Mouse (Mus musculus): Measurements from ENCODE around the gene Iqch. TPM values are rescaled to one million over a fixed set of nuclear protein-coding genes. Genes with fewer than 3 reads are reported as not detected.

The Iqch gene
- polyA plus RNA-seq, 1 experiment: 0.11 TPM

- H3K4me3 ChIP-seq (replicated peaks; ENCODE audit: extremely low read depth, low read depth, low read length): no peak overlapping the region
- WGBS: 89% methylated on average over 14 of the region's 14 CpGs
- TF ChIP-seq CTCF (IDR thresholded peaks at IDR 0.05; ENCODE audit: insufficient read depth, low read length) (no peak), POLR2A (IDR thresholded peaks at IDR 0.05; ENCODE audit: borderline replicate concordance, extremely low read depth, low read depth, low read length) (no peak)
- no peak for DNase-seq
- H3K4me1 ChIP-seq (ENCODE audit: control insufficient read depth, insufficient read depth, low read length): no peaks in the 10 kb centered on the region
Measured at GRCm38 (mm10) chr9:63523251-63523936, 78.9 kb downstream of the Iqch start.

DNA sequence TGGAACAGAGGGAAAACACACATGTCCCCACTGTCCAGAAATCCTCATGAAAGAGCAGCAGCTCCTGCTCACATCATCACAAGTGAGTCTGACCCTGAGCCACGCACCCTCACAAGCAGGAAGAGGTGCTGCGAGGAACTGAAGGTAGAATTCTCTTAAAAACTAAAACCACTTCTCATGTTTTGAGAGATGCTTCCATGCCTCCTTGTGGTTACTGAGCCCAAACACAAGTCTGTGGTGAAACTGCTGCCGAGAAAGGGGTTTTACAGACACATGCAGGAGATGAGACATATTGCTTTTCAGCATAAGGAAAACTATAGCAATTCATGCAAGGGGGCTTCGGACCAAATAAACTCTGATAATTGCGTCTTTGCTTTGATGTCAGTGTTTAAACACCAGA lies 89.4 kb downstream of the Iqch start:
- 53% methylated on average over 5 of the region's 5 CpGs for WGBS
- DNase-seq: no peak
- Histone ChIP-seq H3K4me1 (ENCODE audit: control insufficient read depth, insufficient read depth, low read length) (no peaks in the 10 kb centered on the region), H3K4me3 (replicated peaks; ENCODE audit: extremely low read depth, low read depth, low read length) (no peak overlapping the region)
- TF ChIP-seq CTCF (IDR thresholded peaks at IDR 0.05; ENCODE audit: insufficient read depth, low read length): no peak
- TF ChIP-seq POLR2A (IDR thresholded peaks at IDR 0.05; ENCODE audit: borderline replicate concordance, extremely low read depth, low read depth, low read length): no peak

DNA sequence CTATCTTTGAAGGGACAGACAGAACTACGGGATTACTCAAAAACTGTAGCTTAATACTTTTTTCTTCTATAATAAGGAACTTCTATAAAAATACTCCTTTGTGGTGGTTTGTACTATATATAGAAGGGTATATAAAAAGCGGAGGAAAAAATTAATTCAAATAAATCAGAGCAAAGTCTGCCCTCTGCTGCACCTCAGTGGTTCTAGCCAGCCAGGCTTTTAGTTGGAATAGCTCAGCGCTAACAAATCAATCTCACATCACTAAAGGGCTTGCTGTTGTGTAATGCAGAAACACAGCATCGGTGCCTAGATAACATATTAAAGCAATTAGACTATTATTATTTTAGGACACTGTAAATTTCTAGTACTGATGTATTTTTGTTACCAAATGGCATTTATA lies 91.3 kb downstream of the Iqch start:
- DNase-seq: no peak
- Histone ChIP-seq H3K4me3 (replicated peaks; ENCODE audit: extremely low read depth, low read depth, low read length) (no peak overlapping the region), H3K4me1 (ENCODE audit: control insufficient read depth, insufficient read depth, low read length) (no peaks in the 10 kb centered on the region)
- WGBS: 65% methylated on average over 4 of the region's 4 CpGs
- TF ChIP-seq POLR2A (IDR thresholded peaks at IDR 0.05; ENCODE audit: borderline replicate concordance, extremely low read depth, low read depth, low read length): no peak
- TF ChIP-seq CTCF (IDR thresholded peaks at IDR 0.05; ENCODE audit: insufficient read depth, low read length): no peak

GRCm38 (mm10) chr9:63507110-63507509 lies 95.2 kb downstream of the Iqch start:
- WGBS: 70% methylated on average over 8 of the region's 8 CpGs
- no peak for DNase-seq
- Histone ChIP-seq H3K4me1 (ENCODE audit: control insufficient read depth, insufficient read depth, low read length) (no peaks in the 10 kb centered on the region), H3K4me3 (replicated peaks; ENCODE audit: extremely low read depth, low read depth, low read length) (no peak overlapping the region)
- no peak for TF ChIP-seq CTCF (IDR thresholded peaks at IDR 0.05; ENCODE audit: insufficient read depth, low read length)
- no peak for TF ChIP-seq POLR2A (IDR thresholded peaks at IDR 0.05; ENCODE audit: borderline replicate concordance, extremely low read depth, low read depth, low read length)

- H3K4me1 ChIP-seq (ENCODE audit: control insufficient read depth, insufficient read depth, low read length): no peaks in the 10 kb centered on the region
- WGBS: 66% methylated on average over 2 of the region's 2 CpGs
- H3K4me3 ChIP-seq (replicated peaks; ENCODE audit: extremely low read depth, low read depth, low read length): no peak overlapping the region
- TF ChIP-seq POLR2A (IDR thresholded peaks at IDR 0.05; ENCODE audit: borderline replicate concordance, extremely low read depth, low read depth, low read length) (no peak), CTCF (IDR thresholded peaks at IDR 0.05; ENCODE audit: insufficient read depth, low read length) (no peak)
- no peak for DNase-seq
Measured at GRCm38 (mm10) chr9:63503890-63504289, 98.4 kb downstream of the Iqch start.

DNA sequence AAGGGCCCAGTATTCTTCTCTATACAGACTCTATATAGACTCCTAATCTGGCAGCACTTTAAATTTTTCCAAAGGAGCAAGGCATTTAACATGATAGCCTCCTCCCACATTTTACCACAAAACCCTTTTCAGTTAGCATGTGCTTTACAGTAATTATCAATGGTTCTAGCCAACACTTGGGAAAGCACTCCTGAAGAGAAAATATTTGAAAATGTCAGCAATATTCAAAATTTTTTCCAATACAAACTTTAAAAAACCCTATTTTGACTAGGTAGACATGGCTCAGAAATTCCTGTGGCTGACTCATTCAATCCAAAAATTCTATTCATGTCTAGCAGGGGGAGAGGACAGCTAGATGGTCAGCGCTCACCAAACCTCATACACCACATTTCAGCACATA lies 100.8 kb downstream of the Iqch start:
- H3K4me1 ChIP-seq (ENCODE audit: control insufficient read depth, insufficient read depth, low read length): no peaks in the 10 kb centered on the region
- WGBS: 80% methylated on average over 1 of the region's 1 CpGs
- TF ChIP-seq CTCF (IDR thresholded peaks at IDR 0.05; ENCODE audit: insufficient read depth, low read length) (no peak), POLR2A (IDR thresholded peaks at IDR 0.05; ENCODE audit: borderline replicate concordance, extremely low read depth, low read depth, low read length) (no peak)
- no peak overlapping the region for H3K4me3 ChIP-seq (replicated peaks; ENCODE audit: extremely low read depth, low read depth, low read length)
- no peak for DNase-seq

- no peak for DNase-seq
- no peaks in the 10 kb centered on the region for H3K4me1 ChIP-seq (ENCODE audit: control insufficient read depth, insufficient read depth, low read length)
- no peak overlapping the region for H3K4me3 ChIP-seq (replicated peaks; ENCODE audit: extremely low read depth, low read depth, low read length)
- no peak for TF ChIP-seq CTCF (IDR thresholded peaks at IDR 0.05; ENCODE audit: insufficient read depth, low read length)
- no peak for TF ChIP-seq POLR2A (IDR thresholded peaks at IDR 0.05; ENCODE audit: borderline replicate concordance, extremely low read depth, low read depth, low read length)
- 55% methylated on average over 8 of the region's 8 CpGs for WGBS
Measured at GRCm38 (mm10) chr9:63499912-63500311, 102.4 kb downstream of the Iqch start.

- 80% methylated on average over 2 of the region's 2 CpGs for WGBS
- H3K4me1 ChIP-seq (ENCODE audit: control insufficient read depth, insufficient read depth, low read length): no peaks in the 10 kb centered on the region
- TF ChIP-seq CTCF (IDR thresholded peaks at IDR 0.05; ENCODE audit: insufficient read depth, low read length) (no peak), POLR2A (IDR thresholded peaks at IDR 0.05; ENCODE audit: borderline replicate concordance, extremely low read depth, low read depth, low read length) (no peak)
- DNase-seq: no peak
- no peak overlapping the region for H3K4me3 ChIP-seq (replicated peaks; ENCODE audit: extremely low read depth, low read depth, low read length)
Measured at GRCm38 (mm10) chr9:63495786-63496185, 106.5 kb downstream of the Iqch start.

- TF ChIP-seq POLR2A (IDR thresholded peaks at IDR 0.05; ENCODE audit: borderline replicate concordance, extremely low read depth, low read depth, low read length) (no peak), CTCF (IDR thresholded peaks at IDR 0.05; ENCODE audit: insufficient read depth, low read length) (no peak)
- DNase-seq: no peak
- 89% methylated on average over 4 of the region's 4 CpGs for WGBS
- Histone ChIP-seq H3K4me3 (replicated peaks; ENCODE audit: extremely low read depth, low read depth, low read length) (no peak overlapping the region), H3K4me1 (ENCODE audit: control insufficient read depth, insufficient read depth, low read length) (no peaks in the 10 kb centered on the region)
Measured at GRCm38 (mm10) chr9:63493746-63494145, 108.5 kb downstream of the Iqch start.

DNA sequence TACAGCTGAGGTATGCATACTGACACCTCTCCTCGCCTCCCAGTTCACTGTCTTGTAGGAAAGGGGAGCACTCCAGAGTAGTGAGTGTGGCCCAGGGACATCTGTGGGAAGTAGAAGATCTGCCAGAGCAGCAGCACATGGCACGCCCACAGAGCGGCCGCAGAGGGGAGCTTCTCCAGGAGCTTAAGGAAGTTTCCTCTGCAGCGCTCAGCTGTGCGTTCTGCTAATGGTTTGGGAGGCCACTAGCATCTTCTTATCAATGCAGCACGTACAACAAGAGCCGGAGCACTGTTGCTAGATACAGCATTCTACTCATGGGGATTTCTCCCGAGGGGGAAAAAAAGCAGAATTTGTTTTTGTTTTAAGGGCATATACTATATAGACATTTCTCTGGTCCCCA lies 110.0 kb downstream of the Iqch start:
- 24% methylated on average over 9 of the region's 9 CpGs for WGBS
- TF ChIP-seq POLR2A (IDR thresholded peaks at IDR 0.05; ENCODE audit: borderline replicate concordance, extremely low read depth, low read depth, low read length): no peak
- no peak for TF ChIP-seq CTCF (IDR thresholded peaks at IDR 0.05; ENCODE audit: insufficient read depth, low read length)
- Histone ChIP-seq H3K4me3 (replicated peaks; ENCODE audit: extremely low read depth, low read depth, low read length) (no peak overlapping the region), H3K4me1 (ENCODE audit: control insufficient read depth, insufficient read depth, low read length) (no peaks in the 10 kb centered on the region)
- DNase-seq: no peak

All from lung, adult 2 months (tissue).